Mouse (Mus musculus) left cerebral cortex, adult 9 months (tissue): ENCODE measurements around the gene Pnpla2.

Source experiments
- DNase-seq, 2 experiments: peaks; one replicate each; pipeline ENCODE4 v3.0.0; 2022; ENCODE audit warnings: low spot score in 2 of 2

The Pnpla2 gene

GRCm38 (mm10) chr7:141447110-141447991 is 7.6 kb upstream of the Pnpla2 start, which contains the start of gene Rplp2:
Rplp2 (plus strand) TSS chr7:141447370.
- peak; percentile 89 to 95 for DNase-seq

DNA sequence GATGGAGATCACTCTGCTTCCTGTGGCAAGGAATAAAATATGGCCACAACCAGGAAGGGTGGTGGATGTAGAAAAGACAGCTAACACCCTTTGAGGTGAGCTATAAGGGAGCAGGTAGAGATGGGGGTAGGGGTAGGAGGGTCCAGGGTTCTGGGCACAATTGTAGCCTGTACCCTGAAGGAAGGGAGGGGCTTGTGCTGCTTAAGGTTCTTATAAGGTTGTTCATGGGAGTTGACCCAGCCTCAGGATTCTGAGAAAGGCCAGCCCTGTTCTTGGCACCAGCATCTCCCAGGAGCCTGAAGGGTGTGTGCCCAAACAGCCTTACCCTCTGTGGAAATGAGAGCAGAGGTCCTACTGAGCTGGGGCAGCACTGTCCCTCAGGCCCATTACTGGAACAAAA is 3.1 kb upstream of the Pnpla2 start:
- DNase-seq: no peak

GRCm38 (mm10) chr7:141453636-141454035 is 1.4 kb upstream of the Pnpla2 start:
- DNase-seq: no peak

DNA sequence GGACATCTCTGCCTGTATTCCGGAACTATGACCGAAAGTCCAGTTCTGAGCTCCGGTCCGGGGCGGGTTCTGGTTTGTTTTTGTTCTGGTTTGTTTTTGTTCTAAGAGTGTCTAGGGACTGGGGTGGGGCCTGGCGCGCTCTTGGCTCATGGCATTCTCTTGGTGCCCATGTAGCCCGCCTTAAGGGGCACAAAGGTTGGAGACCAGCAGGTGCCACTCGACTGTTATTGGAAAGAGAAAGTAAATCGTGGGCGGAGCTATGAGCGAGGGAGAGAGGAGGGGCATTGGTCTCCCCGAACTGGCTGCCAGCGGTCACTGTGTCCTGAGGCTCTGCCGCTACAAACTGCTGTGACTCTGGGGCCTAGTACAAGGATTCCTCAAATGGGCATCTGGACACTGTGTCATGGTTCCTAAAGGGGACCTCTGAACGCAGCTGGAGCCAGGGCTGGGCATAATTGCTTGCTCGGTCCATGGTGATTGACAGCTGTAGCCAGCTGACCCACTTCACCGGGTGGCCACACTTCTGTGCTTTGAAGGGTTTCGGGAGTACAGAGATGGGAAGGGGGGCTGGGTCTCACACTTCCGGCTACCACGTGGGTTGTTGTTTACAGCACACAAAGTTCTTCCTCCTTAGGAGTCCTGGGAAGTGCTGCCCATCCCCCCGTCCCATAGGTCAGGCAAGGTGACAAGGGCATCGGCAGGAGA is 764 bp downstream of the Pnpla2 start:
- no peak for DNase-seq

DNA sequence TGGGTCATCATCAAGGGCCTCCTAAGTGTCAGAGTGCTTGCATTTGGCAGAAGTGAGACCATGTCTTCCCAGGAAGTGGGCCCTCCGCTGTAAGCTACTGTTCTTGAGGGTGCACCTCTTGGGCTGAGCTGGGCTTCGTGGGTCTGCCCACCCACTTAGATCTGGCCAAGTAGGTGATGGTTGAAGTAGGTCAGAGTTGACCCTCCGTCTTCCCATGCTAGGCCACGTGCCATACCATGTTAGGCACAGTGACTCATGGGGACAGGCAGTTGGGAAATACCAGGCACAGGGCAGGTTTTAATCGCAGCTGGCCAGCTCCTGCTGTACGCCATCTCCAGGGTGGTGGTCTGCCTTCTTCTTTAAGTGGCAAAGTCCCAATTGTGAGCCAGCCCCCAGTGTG is 1.7 kb downstream of the Pnpla2 start:
- no peak for DNase-seq

- no peak for DNase-seq
Observed at GRCm38 (mm10) chr7:141457236-141457635, 2.2 kb downstream of the Pnpla2 start.

- no peak for DNase-seq
Observed at GRCm38 (mm10) chr7:141457986-141458660, 3.1 kb downstream of the Pnpla2 start.

DNA sequence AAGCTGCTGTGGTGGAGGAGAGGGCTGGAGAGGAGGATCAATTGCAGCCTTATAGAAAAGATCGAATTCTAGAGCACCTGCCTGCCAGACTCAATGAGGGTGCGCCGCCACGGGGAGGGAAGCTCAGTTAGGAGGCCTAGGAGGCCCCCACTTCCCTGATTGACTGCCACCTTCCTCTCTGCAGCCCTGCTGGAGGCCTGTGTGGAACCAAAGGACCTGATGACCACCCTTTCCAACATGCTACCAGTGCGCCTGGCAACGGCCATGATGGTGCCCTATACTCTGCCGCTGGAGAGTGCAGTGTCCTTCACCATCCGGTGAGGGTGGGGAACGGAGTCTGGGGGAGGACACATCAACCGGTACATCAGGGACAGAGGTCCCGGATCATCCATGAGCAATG is 3.7 kb downstream of the Pnpla2 start:
- no peak for DNase-seq

- DNase-seq: no peak
Observed at GRCm38 (mm10) chr7:141459301-141459711, 4.3 kb downstream of the Pnpla2 start.

- DNase-seq: no peak
Observed at GRCm38 (mm10) chr7:141460001-141460390, 5.0 kb downstream of the Pnpla2 start.

- DNase-seq: no peak
Observed at GRCm38 (mm10) chr7:141460391-141461113, 5.6 kb downstream of the Pnpla2 start, which contains the start of gene Cracr2b. Cracr2b (plus strand) TSS chr7:141461094.

DNA sequence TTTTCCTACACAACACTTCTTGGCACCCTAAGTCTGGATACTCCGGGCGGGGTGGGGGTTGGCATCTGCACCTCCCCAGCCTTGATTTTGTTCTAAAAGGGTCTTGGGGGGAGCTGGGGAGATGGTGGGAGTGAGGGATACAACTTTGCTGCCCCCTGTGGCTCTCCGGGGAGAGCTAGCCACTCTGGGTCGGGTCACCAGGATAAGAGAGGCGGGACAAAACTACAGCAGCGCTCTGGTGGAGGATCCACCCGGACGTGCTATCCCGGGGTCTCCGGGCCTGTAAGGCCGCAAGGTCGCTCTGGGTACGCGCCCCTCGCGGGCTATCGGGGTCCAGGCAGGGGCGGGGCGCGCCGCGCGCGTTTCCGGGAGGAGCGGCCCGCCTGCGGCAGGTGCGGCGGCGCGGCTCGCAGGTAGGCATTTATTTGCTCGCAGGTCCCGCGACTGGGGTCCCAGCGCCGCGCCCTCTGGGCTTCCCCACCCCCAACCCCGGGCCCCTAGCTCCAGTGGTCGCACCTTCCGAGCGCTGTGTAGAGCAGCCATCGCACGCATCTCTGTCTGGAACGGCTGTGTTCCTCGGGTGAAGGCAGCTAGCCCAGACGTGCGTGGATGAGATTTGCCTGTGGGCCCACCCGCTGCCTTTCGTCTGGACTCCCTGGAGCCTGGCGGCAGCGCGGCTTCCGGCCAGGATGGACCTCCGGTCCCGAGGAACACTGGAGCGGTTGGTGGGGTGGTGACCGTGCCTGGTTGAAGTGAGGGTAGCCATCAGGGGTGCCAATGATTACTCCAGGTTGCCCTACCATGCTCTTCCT is 6.7 kb downstream of the Pnpla2 start:
- DNase-seq: no peak

DNA sequence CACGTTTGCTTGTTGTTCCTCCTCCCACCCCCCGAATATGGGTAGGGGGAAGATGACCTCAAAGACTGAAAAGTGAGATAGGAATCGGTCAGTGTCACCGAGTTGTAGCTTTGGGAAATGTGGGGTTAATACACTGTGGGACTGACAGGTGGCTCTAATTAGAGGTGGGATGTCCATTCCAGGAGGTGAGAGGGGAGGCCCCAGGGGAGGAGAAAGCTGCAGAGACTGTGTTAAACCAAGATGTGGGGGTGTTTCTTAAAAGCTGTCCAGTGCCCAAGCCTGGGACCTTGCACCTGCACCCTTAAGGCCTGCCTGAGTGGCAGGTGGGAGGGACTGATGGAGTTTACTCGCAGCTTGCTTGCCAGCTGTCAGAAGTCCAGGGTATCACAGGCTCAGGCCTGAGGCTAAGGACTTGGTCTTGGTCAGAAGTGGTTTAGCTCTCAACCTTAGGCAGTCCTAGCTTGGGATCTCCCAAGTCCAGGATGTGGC is 7.4 kb downstream of the Pnpla2 start:
- DNase-seq: no peak

GRCm38 (mm10) chr7:141463824-141464602 is 9.0 kb downstream of the Pnpla2 start:
- no peak for DNase-seq

GRCm38 (mm10) chr7:141464603-141465201 is 9.7 kb downstream of the Pnpla2 start:
- no peak for DNase-seq

DNA sequence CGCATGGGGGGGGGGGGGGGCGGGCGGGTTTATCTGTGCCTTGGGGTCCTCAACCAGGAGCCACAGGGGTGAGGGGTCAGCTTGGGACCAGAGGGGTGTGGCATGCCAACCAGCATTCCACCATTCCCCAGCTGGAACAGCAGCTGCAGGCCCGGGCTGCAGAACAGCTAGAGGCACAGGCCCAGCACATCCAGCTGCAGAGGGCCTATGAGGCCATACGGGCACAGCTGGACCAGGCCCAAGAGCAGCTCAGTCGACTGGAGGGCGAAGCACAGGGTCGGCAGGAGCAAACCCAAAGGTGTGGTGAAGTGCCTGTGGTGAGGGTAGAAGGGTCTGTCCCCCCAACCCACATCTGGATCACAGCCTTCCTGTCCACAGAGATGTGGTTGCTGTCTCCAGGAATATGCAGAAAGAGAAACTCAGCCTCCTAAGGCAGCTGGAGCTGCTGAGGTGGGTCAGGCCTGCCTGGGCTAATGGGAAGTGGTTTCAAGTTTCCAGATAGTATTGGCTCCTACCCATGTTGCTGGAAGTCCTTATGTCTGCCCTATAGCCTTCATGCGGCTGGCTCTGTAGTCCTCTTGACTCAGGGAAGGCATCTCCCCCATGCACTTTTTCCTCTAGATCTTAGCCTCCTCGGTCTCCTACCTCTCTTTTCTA is 10.5 kb downstream of the Pnpla2 start:
- DNase-seq: no peak

DNA sequence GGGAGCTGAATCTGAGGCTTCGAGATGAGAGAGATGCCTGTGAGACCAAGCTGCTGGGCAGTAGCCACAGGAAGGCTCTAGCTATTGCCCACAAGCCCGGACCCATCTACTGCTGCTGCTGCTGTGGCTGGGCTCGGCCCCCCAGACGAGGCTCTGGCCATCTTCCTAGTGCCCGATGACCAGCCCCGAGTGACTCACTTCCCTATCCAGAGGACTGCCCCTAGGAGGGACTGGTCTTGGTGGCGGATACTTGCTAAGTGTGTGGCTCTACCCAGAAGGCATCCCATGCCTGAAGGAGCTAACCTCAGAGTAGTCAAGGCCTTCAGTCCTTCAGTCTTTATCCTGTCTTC is 11.0 kb downstream of the Pnpla2 start:
- no peak for DNase-seq

DNA sequence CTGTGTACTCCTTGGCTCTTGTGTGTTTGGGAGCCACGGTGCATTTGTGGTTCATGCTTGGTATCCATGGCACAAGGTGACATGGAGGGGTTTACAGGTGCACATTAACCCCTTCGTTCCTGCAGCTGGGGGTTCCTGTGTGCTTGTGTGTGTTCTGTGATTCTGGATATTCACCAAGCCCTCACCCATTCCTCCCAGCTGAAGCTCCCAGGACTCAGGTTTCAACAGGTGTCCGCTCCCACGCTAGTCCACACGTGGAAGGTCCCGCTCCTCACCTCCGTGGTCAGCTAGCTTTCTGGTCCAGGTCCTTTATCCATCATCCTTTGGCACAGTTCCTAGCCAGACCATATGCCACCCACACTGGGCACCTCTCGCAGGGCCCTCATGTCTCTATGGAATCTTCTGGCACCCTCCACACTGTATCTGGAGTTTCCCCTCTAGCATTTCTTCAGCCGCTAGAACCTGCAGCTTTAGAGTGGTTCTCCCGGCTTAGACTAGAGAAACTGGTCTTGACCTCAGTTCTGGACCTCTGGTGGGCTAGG is 11.7 kb downstream of the Pnpla2 start:
- no peak for DNase-seq
